Mouse (Mus musculus) gastrocnemius, postnatal 25 days (tissue): ENCODE data around the gene Sipa1. TPM values are rescaled to one million over a fixed set of nuclear protein-coding genes. Genes with fewer than 3 reads are reported as not detected.

Experiments used
- DNase-seq: peaks from one replicate; pipeline ENCODE4 v3.0.0; 2022
- total RNA-seq, 2 experiments: library from RNA; stranded (reverse); gene quantifications; 1 replicate in 1 of 2; 2 replicates in 1 of 2; pipeline ENCODE4 v1.2.3; 2021

The Sipa1 gene
- total RNA-seq, 2 experiments from 2014 or later: 10.0 to 11.5 TPM

- no peak for DNase-seq
Measured at GRCm38 (mm10) chr19:5646731-5647330, 16.7 kb downstream of the Sipa1 start.

DNA sequence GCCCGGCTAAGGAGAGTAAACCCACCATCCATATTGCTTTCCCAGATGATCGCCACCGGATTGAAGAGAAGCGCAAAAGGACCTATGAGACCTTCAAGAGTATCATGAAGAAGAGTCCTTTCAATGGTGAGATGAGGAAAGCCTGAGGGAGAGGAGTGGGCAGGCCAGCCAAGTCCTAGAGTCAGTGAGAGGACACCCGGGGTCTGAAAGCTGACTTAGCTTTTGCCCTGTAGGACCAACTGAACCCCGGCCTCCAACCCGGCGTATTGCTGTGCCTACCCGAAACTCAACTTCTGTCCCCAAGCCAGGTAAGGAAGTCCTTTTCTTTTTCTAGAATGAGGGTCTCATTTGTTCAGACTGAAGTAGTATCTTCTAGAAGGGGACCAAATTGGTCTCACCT, 18.2 kb downstream of the Sipa1 start:
- DNase-seq: no peak

DNA sequence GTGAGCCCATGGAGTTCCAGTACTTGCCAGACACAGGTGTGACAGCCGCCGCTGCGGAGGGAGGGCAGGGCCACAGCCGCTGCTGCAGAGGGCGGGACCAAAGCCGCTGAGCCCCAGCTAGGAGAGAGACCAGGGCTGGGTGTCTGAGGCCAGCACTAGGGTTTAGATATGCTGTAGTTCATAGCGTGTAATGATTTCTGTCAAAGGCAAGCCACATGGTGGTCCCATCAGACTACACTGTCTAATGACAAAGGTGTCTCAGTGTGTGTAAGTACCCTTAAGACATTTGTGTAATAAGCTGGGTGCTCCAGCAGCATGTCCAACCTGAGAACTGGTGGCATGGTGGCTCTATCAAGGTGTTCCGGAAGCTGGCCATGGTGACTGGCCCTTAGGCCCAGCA, 21.9 kb downstream of the Sipa1 start:
- no peak for DNase-seq

GRCm38 (mm10) chr19:5641021-5641420, 22.5 kb downstream of the Sipa1 start:
- DNase-seq: no peak

GRCm38 (mm10) chr19:5640339-5640738, 23.2 kb downstream of the Sipa1 start:
- DNase-seq: no peak

GRCm38 (mm10) chr19:5638416-5639005, 25.0 kb downstream of the Sipa1 start:
- DNase-seq: no peak

- peak; percentile 91 for DNase-seq
Measured at GRCm38 (mm10) chr19:5637069-5638047, 26.1 kb downstream of the Sipa1 start, which contains the start of gene Rela. TSS of gene Rela (plus strand) at chr19:5637483.

DNA sequence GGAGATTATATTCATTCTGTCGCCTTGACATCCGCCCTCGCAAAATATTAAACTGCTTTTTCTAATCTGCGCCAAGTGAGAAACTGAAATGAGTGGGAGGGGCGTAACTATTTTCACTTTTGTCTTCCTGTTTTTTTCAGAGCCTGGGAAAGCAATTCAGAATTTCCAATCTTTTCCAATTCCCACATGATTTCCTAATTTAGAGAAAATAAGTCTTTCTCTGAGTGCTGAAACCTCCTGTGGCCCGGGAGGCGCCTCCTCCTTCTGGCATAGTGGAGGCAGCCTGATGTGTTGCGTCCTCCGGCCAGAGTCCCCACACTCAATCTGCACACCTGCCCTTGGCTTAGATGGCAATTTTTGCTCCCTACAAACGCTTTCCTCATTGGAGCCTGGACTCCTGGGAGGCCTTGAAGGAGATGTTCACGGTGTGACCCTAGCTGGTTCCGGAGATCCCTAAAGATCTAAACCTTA, 26.9 kb downstream of the Sipa1 start:
- DNase-seq: peak; percentile 47

DNA sequence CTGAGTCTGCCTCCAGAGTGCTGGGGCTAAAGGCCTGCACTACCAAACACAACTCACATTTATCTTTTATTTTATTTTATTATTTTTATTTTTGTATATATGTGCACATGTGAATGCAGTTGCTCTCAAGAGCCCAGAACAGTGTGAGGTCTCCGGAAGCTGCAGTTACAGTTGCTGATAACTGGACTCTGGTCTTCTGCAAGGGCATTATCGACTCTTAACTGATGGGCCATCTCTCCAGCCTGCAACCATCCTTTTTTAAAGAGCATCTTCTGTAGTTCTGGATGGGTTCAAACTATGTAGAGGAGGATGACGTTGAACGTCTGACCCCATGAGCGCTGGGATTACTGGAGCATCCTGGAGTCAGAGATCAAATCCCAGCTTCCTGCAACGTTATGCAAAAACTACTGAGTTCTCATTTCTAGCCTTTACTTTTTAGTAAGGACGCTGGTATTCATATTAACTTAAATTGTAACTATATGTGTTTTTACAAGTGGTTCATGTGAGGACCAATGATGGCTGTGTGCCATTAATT, 27.4 kb downstream of the Sipa1 start:
- DNase-seq: no peak

DNA sequence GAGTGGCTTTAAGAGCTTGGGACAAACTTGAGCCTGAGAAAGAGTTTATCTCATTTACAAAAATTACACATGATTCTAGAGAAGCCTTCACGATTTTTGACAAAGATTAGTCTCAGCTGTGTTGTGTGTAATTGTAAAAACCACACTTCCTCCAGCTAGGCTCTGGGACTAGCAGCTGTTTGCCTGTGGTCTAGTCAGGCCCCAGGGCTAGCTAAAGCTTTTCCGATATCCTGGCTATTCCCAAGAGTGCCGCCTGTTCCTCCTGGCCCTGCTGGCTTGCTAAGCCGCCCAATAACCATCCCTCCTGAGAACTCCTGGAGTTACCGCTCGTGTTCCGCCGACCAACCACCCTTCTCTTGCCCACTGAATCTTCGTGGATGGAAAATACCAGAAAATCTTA, 31.4 kb downstream of the Sipa1 start:
- DNase-seq: no peak

- DNase-seq: no peak
Measured at GRCm38 (mm10) chr19:5629907-5630306, 33.6 kb downstream of the Sipa1 start.

DNA sequence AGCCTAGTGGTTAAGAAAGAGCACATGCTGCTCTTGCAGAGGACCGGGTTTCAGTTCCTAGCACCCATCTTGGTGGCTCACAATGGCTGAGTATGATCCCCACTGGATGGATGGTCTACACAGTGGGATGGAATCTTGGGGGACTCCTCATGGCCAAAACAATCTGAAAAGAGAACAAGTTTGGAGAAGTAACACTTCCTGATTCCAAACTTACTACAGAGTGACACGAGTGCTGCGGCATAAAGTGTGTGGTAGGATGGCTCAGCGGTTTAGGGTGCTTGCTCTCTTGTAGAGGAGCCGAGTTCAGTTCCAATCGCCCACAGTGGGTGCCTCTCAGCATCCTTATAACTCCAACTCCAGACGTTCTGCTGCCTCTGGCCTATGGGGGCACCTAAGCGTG, 38.2 kb downstream of the Sipa1 start:
- no peak for DNase-seq

GRCm38 (mm10) chr19:5621884-5622283, 41.6 kb downstream of the Sipa1 start:
- DNase-seq: no peak

GRCm38 (mm10) chr19:5620007-5620406, 43.5 kb downstream of the Sipa1 start:
- DNase-seq: no peak

- no peak for DNase-seq
Measured at GRCm38 (mm10) chr19:5614953-5615352, 48.6 kb downstream of the Sipa1 start.

DNA sequence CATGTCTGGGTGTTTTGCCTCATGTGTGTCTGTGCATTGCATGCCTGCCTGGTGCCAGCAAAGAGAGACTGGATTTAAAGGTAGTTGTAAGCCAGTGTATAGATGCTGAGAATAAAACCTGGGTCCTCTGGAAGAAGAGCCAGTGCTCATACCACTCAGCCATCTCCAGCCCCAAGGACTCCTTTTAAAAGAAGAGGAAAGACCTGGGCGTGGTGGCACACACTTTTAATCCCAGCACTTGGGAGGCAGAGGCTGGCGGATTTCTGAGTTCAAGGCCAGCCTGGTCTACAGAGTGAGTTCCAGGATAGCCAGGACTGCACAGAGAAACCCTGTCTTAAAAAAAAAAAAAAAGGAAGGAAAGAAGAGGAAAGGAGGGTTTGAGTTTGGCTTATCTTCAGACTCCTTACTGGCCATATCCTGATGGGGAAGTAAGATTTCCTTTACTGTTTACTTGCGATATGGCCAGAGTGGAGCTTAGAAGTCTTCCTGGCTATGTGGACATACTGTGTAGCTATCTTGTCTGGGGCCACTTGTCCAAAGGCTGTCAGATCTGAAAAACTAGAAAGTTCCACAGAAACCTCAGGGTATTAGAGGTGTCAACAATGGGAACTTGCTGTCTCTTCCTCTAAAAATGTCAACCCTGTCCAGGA, 50.6 kb downstream of the Sipa1 start:
- no peak for DNase-seq

- no peak for DNase-seq
Measured at GRCm38 (mm10) chr19:5611973-5612372, 51.5 kb downstream of the Sipa1 start.

DNA sequence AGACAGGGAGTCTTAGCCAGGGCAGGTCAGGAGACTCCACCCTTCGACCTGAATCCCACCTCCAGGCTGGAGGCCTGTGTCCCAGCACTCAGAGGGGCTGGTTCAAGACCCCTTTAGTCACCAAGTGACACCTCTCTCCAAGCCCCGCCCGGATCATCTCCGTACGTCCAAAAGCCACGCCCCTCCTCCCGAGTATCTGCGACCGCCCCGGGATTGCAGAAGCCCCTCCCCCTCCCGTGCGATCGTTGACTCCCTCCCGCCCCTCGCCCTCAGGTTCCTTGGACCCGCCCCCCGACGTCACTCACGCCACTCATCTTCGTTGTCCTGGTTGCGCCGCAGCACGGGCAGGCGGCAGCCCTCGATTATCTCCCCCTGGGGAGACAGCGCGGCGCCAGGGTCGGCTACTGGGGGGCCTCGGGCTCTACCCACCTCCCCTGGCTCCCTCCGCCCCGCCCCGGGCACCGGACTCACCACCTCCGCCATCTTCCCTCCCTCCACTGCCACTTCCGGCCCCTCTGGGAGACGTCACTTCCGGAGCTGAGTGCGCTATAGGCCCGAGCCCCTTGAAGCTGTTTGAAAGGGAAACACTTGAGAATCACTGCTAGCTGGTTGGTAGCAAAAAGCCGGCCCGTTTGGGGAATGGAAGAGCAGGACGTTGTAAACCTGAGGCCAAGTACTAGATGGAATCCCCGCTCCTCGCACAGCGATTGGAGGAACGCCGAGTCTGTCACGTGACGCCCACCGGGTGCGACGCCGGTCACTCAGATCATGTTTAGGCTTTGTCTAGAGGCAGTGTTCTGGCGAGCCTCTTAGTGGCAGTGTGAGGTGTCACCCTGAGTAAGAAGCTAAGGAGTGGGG, 53.7 kb downstream of the Sipa1 start, which contains the start of gene Kat5:
TSS of gene Kat5 (minus strand) at position 691 of the 858 bp plus-strand sequence.
- DNase-seq: peak; percentile 90

GRCm38 (mm10) chr19:5609171-5609546, 54.3 kb downstream of the Sipa1 start:
- DNase-seq: no peak

DNA sequence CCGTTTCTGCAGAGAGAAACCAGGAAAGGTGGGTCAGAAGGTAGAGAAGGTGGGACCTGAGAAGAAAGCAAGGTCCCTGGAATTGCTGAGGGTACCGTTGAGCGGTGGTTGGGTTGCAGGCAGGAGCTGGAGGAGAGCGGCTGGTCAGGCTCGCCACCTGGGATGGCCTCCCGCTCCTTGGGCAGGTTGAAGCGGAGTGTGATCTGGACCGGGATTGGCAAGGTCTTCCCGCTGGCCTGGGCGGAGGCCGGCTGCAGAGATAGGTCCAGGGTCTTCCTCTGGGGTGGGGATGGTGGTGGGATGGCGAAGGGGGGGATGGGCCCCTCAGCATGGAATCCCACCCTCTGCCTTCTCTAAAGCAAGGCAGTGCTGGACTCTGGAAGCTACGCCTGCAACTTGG, 54.8 kb downstream of the Sipa1 start:
- DNase-seq: no peak
